Mouse (Mus musculus) hindbrain, embryonic 13.5 days (tissue): ENCODE data around the gene Tec. TPM values are rescaled to one million over a fixed set of nuclear protein-coding genes. Genes with fewer than 3 reads are reported as not detected.
A peak's percentile ranks its signal among the peaks of the same experiment; 100 is the strongest.

Source experiments
- ATAC-seq: fragments of 200-750 bp; cut with Nextera tagmentation; 2 replicates; pipeline ENCODE4 v1.8.0; 2017; ENCODE audit warnings: moderate TSS enrichment; ENCODE audit not compliant: low FRiP score
- H3K27ac ChIP-seq: fragments of 300-500 bp; sonication (generic); 2 replicates; pipeline ENCODE4 v1.5.1; 2015; ENCODE audit warnings: inconsistent platforms, mild to moderate bottlenecking, moderate library complexity
- H3K27me3 ChIP-seq: fragments of 300-500 bp; sonication (generic); 2 replicates; pipeline ENCODE4 v1.6.1; 2015; ENCODE audit warnings: mild to moderate bottlenecking, inconsistent platforms
- H3K36me3 ChIP-seq: fragments of 300-500 bp; sonication (generic); 2 replicates; pipeline ENCODE4 v1.6.1; 2015; ENCODE audit warnings: mild to moderate bottlenecking, inconsistent platforms
- H3K4me1 ChIP-seq: fragments of 300-500 bp; sonication (generic); replicated peaks from 2 replicates; pipeline ENCODE4 v1.6.1; 2015; ENCODE audit warnings: inconsistent platforms
- H3K4me2 ChIP-seq: fragments of 300-500 bp; sonication (generic); 2 replicates; pipeline ENCODE4 v1.6.1; 2015; ENCODE audit warnings: inconsistent platforms, mild to moderate bottlenecking, moderate library complexity
- H3K4me3 ChIP-seq: fragments of 300-500 bp; sonication (generic); 2 replicates; pipeline ENCODE4 v1.5.1; 2015; ENCODE audit warnings: mild to moderate bottlenecking, inconsistent platforms
- H3K9ac ChIP-seq: fragments of 300-500 bp; sonication (generic); 2 replicates; pipeline ENCODE4 v1.6.1; 2015; ENCODE audit warnings: mild to moderate bottlenecking, inconsistent platforms
- H3K9me3 ChIP-seq: fragments of 300-500 bp; sonication (generic); 2 replicates; pipeline ENCODE4 v1.6.1; 2016; ENCODE audit warnings: inconsistent platforms
- WGBS: fragments of 180-500 bp; shearing (Covaris S2); methylation state at CpG from one replicate; pipeline ENCODE4 v1.1.7; 2015; 5-methylcytosine and 5-hydroxymethylcytosine counted together
- polyA plus RNA-seq: library from polyadenylated mRNA; unstranded; fragments of >200 nt; fragmentation: Nextera tagmentation; extraction: Ambion mirVana; gene quantifications from 2 replicates; pipeline ENCODE4 v1.2.1, GENCODE M21; 2015

Tec gene
- polyA plus RNA-seq: 7.0 and 9.8 TPM in 2 replicates

- no peak within 1 kb of the TSS for H3K27ac ChIP-seq
- H3K9ac ChIP-seq: peak within 1 kb of the TSS; percentile 60
- H3K36me3 ChIP-seq: no peaks in the 10 kb centered on the region
- ATAC-seq: peak; percentile 91
- H3K27me3 ChIP-seq: peaks cover 45% of the 10 kb centered on the region
- peak within 1 kb of the TSS; percentile 50 for H3K4me3 ChIP-seq
- WGBS: under 1% methylated on average over 58 of the region's 60 CpGs
- H3K9me3 ChIP-seq: no peaks in the 10 kb centered on the region
- H3K4me2 ChIP-seq: peak within 1 kb of the TSS; percentile 68
- peaks cover 6% of the 10 kb centered on the region for H3K4me1 ChIP-seq
These were observed at the start of gene Tec for GRCm38 (mm10) chr5:72868091-72868875. Tec (minus strand) TSS chr5:72868483.

- ATAC-seq: no peak
- Histone ChIP-seq H3K36me3 (no peaks in the 10 kb centered on the region), H3K4me3 (peak overlapping the region; percentile 93), H3K4me2 (peak overlapping the region; percentile 74), H3K9me3 (no peaks in the 10 kb centered on the region), H3K4me1 (peaks cover 41% of the 10 kb centered on the region), H3K9ac (peak overlapping the region; percentile 100), H3K27me3 (no peaks in the 10 kb centered on the region), H3K27ac (no peak overlapping the region)
- WGBS: 71% methylated on average over 1 of the region's 1 CpGs
These were observed 48.6 kb upstream of the Tec start for GRCm38 (mm10) chr5:72916851-72917250.

- Histone ChIP-seq H3K9me3 (no peaks in the 10 kb centered on the region), H3K4me1 (peaks cover 38% of the 10 kb centered on the region), H3K27ac (no peak overlapping the region), H3K36me3 (no peaks in the 10 kb centered on the region), H3K27me3 (no peaks in the 10 kb centered on the region), H3K9ac (peak overlapping the region; percentile 100), H3K4me3 (peak overlapping the region; percentile 93), H3K4me2 (peak overlapping the region; percentile 74)
- no peak for ATAC-seq
- WGBS: 54% methylated on average over 4 of the region's 4 CpGs
These were observed 47.8 kb upstream of the Tec start for GRCm38 (mm10) chr5:72916048-72916447.

- ATAC-seq: peak; percentile 66
- Histone ChIP-seq H3K4me3 (peak overlapping the region; percentile 93), H3K9ac (peak overlapping the region; percentile 100), H3K27ac (peak overlapping the region; percentile 99), H3K4me2 (peak overlapping the region; percentile 74), H3K4me1 (peaks cover 32% of the 10 kb centered on the region), H3K9me3 (no peaks in the 10 kb centered on the region), H3K27me3 (no peaks in the 10 kb centered on the region; the same call in 1 of the 2 replicates), H3K36me3 (no peaks in the 10 kb centered on the region)
- WGBS: under 1% methylated on average over 58 of the region's 66 CpGs
These were observed 46.6 kb upstream of the Tec start for GRCm38 (mm10) chr5:72914633-72915561.

GRCm38 (mm10) chr5:72913648-72914557 is 45.6 kb upstream of the Tec start, which contains the start of gene Slain2:
Slain2 (plus strand) TSS chr5:72914304.
- Histone ChIP-seq H3K4me1 (peaks cover 31% of the 10 kb centered on the region), H3K27me3 (no peaks in the 10 kb centered on the region; the same call in 1 of the 2 replicates), H3K4me2 (peak within 1 kb of the TSS; percentile 74), H3K36me3 (no peaks in the 10 kb centered on the region), H3K9ac (peak within 1 kb of the TSS; percentile 100), H3K9me3 (no peaks in the 10 kb centered on the region), H3K27ac (peak within 1 kb of the TSS; percentile 99), H3K4me3 (peak within 1 kb of the TSS; percentile 93)
- peak; percentile 94 for ATAC-seq
- under 1% methylated on average over 77 of the region's 83 CpGs for WGBS

- 91% methylated on average over 3 of the region's 3 CpGs for WGBS
These were observed 43.0 kb upstream of the Tec start for GRCm38 (mm10) chr5:72911284-72911683.

GRCm38 (mm10) chr5:72910373-72910772 is 42.1 kb upstream of the Tec start:
- WGBS: 92% methylated on average over 1 of the region's 1 CpGs
- Histone ChIP-seq H3K36me3 (no peaks in the 10 kb centered on the region), H3K9ac (no peak overlapping the region), H3K4me2 (no peak overlapping the region), H3K4me3 (no peak overlapping the region), H3K4me1 (peaks cover 8% of the 10 kb centered on the region; the same call in 1 of the 2 replicates), H3K27me3 (no peaks in the 10 kb centered on the region; the same call in 1 of the 2 replicates), H3K9me3 (no peaks in the 10 kb centered on the region), H3K27ac (no peak overlapping the region)
- no peak for ATAC-seq

More at GRCm38 (mm10) chr5:72911284-72911683, 43.0 kb upstream of the Tec start:
- Histone ChIP-seq H3K27me3 (no peaks in the 10 kb centered on the region; the same call in 1 of the 2 replicates), H3K27ac (no peak overlapping the region), H3K9me3 (no peaks in the 10 kb centered on the region), H3K4me1 (peaks cover 13% of the 10 kb centered on the region), H3K4me2 (no peak overlapping the region), H3K9ac (no peak overlapping the region), H3K4me3 (no peak overlapping the region), H3K36me3 (no peaks in the 10 kb centered on the region)
- no peak for ATAC-seq

GRCm38 (mm10) chr5:72909363-72909762 is 41.1 kb upstream of the Tec start:
- Histone ChIP-seq H3K4me1 (peaks cover 8% of the 10 kb centered on the region; the same call in 1 of the 2 replicates), H3K27me3 (no peaks in the 10 kb centered on the region; the same call in 1 of the 2 replicates), H3K4me3 (no peak overlapping the region), H3K9ac (no peak overlapping the region), H3K4me2 (no peak overlapping the region), H3K9me3 (no peaks in the 10 kb centered on the region), H3K36me3 (no peaks in the 10 kb centered on the region), H3K27ac (no peak overlapping the region)
- 84% methylated on average over 4 of the region's 4 CpGs for WGBS
- no peak for ATAC-seq

GRCm38 (mm10) chr5:72908324-72908936 is 40.1 kb upstream of the Tec start:
- WGBS: 87% methylated on average over 8 of the region's 8 CpGs

GRCm38 (mm10) chr5:72907402-72907801 is 39.1 kb upstream of the Tec start:
- no peak overlapping the region for H3K27ac ChIP-seq
- H3K36me3 ChIP-seq: no peaks in the 10 kb centered on the region
- no peak overlapping the region for H3K4me2 ChIP-seq
- no peak for ATAC-seq
- H3K4me1 ChIP-seq: no peaks in the 10 kb centered on the region
- WGBS: 83% methylated on average over 6 of the region's 6 CpGs
- H3K9ac ChIP-seq: no peak overlapping the region
- no peaks in the 10 kb centered on the region for H3K9me3 ChIP-seq
- no peaks in the 10 kb centered on the region; the same call in 1 of the 2 replicates for H3K27me3 ChIP-seq
- no peak overlapping the region for H3K4me3 ChIP-seq

More at GRCm38 (mm10) chr5:72908324-72908936, 40.1 kb upstream of the Tec start:
- Histone ChIP-seq H3K27me3 (no peaks in the 10 kb centered on the region; the same call in 1 of the 2 replicates), H3K4me3 (no peak overlapping the region), H3K27ac (no peak overlapping the region), H3K9ac (no peak overlapping the region), H3K4me1 (peaks cover 7% of the 10 kb centered on the region; the same call in 1 of the 2 replicates), H3K9me3 (no peaks in the 10 kb centered on the region), H3K4me2 (no peak overlapping the region), H3K36me3 (no peaks in the 10 kb centered on the region)
- ATAC-seq: no peak
